Mouse (Mus musculus): ENCODE measurements around the gene Anapc15-ps. TPM values are rescaled to one million over a fixed set of nuclear protein-coding genes. Genes with fewer than 3 reads are reported as not detected.

The Anapc15-ps gene
- polyA plus RNA-seq, 1 experiment from 2014 or later: not detected

- Histone ChIP-seq H3K27me3 (replicated peaks) (no peaks in the 10 kb centered on the region), H3K36me3 (no peaks in the 10 kb centered on the region), H3K9me3 (no peaks in the 10 kb centered on the region), H3K4me3 (no peak overlapping the region), H3K4me1 (peaks cover 3% of the 10 kb centered on the region; the same call in 1 of the 2 replicates), H3K27ac (replicated peaks) (no peak overlapping the region), H3K9ac (no peak overlapping the region), H3K4me2 (no peak overlapping the region; the same call in 1 of the 2 replicates)
- no peak for ATAC-seq (ENCODE audit: extremely low read depth, insufficient number of reproducible peaks, low FRiP score, low TSS enrichment)
- 28% methylated on average over 11 of the region's 11 CpGs for WGBS
Observed at GRCm38 (mm10) chr10:95665426-95665990, 7.7 kb downstream of the Anapc15-ps start.

GRCm38 (mm10) chr10:95664613-95665012 is 8.6 kb downstream of the Anapc15-ps start:
- no peaks in the 10 kb centered on the region for H3K36me3 ChIP-seq
- no peak overlapping the region for H3K9ac ChIP-seq
- no peaks in the 10 kb centered on the region for H3K9me3 ChIP-seq
- H3K4me2 ChIP-seq: no peak overlapping the region
- H3K4me1 ChIP-seq: peaks cover 8% of the 10 kb centered on the region
- no peak overlapping the region for H3K4me3 ChIP-seq
- no peak for ATAC-seq (ENCODE audit: extremely low read depth, insufficient number of reproducible peaks, low FRiP score, low TSS enrichment)
- H3K27me3 ChIP-seq (replicated peaks): no peaks in the 10 kb centered on the region
- H3K27ac ChIP-seq (replicated peaks): no peak overlapping the region
- 76% methylated on average over 3 of the region's 3 CpGs for WGBS

GRCm38 (mm10) chr10:95660356-95660755 is 12.9 kb downstream of the Anapc15-ps start:
- Histone ChIP-seq H3K9me3 (no peaks in the 10 kb centered on the region), H3K27me3 (replicated peaks) (no peaks in the 10 kb centered on the region), H3K27ac (replicated peaks) (no peak overlapping the region), H3K36me3 (no peaks in the 10 kb centered on the region), H3K4me1 (peaks cover 11% of the 10 kb centered on the region; the same call in 1 of the 2 replicates), H3K4me3 (no peak overlapping the region), H3K9ac (no peak overlapping the region), H3K4me2 (no peak overlapping the region)
- ATAC-seq (ENCODE audit: extremely low read depth, insufficient number of reproducible peaks, low FRiP score, low TSS enrichment): no peak
- WGBS: 55% methylated on average over 6 of the region's 6 CpGs

GRCm38 (mm10) chr10:95659471-95660150 is 13.6 kb downstream of the Anapc15-ps start:
- no peaks in the 10 kb centered on the region for H3K9me3 ChIP-seq
- H3K27ac ChIP-seq (replicated peaks): 0 out of 2 replicates have a peak overlapping the region, but pooled peaks have one; percentile 16

GRCm38 (mm10) chr10:95658836-95659343 is 14.4 kb downstream of the Anapc15-ps start:
- Histone ChIP-seq H3K4me2 (no peak overlapping the region), H3K27me3 (replicated peaks) (no peaks in the 10 kb centered on the region), H3K36me3 (no peaks in the 10 kb centered on the region), H3K9me3 (no peaks in the 10 kb centered on the region), H3K9ac (no peak overlapping the region), H3K4me1 (peaks cover 11% of the 10 kb centered on the region; the same call in 1 of the 2 replicates), H3K27ac (replicated peaks) (no peak overlapping the region), H3K4me3 (no peak overlapping the region)
- WGBS: 42% methylated on average over 6 of the region's 6 CpGs
- no peak for ATAC-seq (ENCODE audit: extremely low read depth, insufficient number of reproducible peaks, low FRiP score, low TSS enrichment)

More at GRCm38 (mm10) chr10:95659471-95660150, 13.6 kb downstream of the Anapc15-ps start:
- peaks cover 11% of the 10 kb centered on the region; the same call in 1 of the 2 replicates for H3K4me1 ChIP-seq
- H3K4me3 ChIP-seq: no peak overlapping the region
- no peak overlapping the region for H3K9ac ChIP-seq
- no peaks in the 10 kb centered on the region for H3K36me3 ChIP-seq
- H3K27me3 ChIP-seq (replicated peaks): no peaks in the 10 kb centered on the region
- H3K4me2 ChIP-seq: no peak overlapping the region
- WGBS: 64% methylated on average over 8 of the region's 8 CpGs
- no peak for ATAC-seq (ENCODE audit: extremely low read depth, insufficient number of reproducible peaks, low FRiP score, low TSS enrichment)

- H3K36me3 ChIP-seq: no peaks in the 10 kb centered on the region
- no peak overlapping the region for H3K9ac ChIP-seq
- H3K9me3 ChIP-seq: no peaks in the 10 kb centered on the region
- H3K4me2 ChIP-seq: no peak overlapping the region
- H3K27ac ChIP-seq (replicated peaks): no peak overlapping the region
- 80% methylated on average over 10 of the region's 10 CpGs for WGBS
- no peaks in the 10 kb centered on the region for H3K27me3 ChIP-seq (replicated peaks)
- H3K4me1 ChIP-seq: peaks cover 11% of the 10 kb centered on the region; the same call in 1 of the 2 replicates
- no peak for ATAC-seq (ENCODE audit: extremely low read depth, insufficient number of reproducible peaks, low FRiP score, low TSS enrichment)
- H3K4me3 ChIP-seq: no peak overlapping the region
Observed at GRCm38 (mm10) chr10:95656236-95657225, 16.7 kb downstream of the Anapc15-ps start.

- no peak overlapping the region for H3K4me3 ChIP-seq
- no peak for ATAC-seq (ENCODE audit: extremely low read depth, insufficient number of reproducible peaks, low FRiP score, low TSS enrichment)
- H3K9ac ChIP-seq: no peak overlapping the region
- H3K36me3 ChIP-seq: no peaks in the 10 kb centered on the region
- H3K4me1 ChIP-seq: peaks cover 4% of the 10 kb centered on the region
- no peak overlapping the region for H3K27ac ChIP-seq (replicated peaks)
- H3K9me3 ChIP-seq: no peaks in the 10 kb centered on the region
- H3K27me3 ChIP-seq (replicated peaks): no peaks in the 10 kb centered on the region
- WGBS: 83% methylated on average over 5 of the region's 5 CpGs
- no peak overlapping the region for H3K4me2 ChIP-seq
Observed at GRCm38 (mm10) chr10:95652131-95652530, 21.1 kb downstream of the Anapc15-ps start.

GRCm38 (mm10) chr10:95648326-95648888 is 24.8 kb downstream of the Anapc15-ps start:
- no peaks in the 10 kb centered on the region for H3K27me3 ChIP-seq (replicated peaks)
- H3K9me3 ChIP-seq: no peaks in the 10 kb centered on the region
- no peak overlapping the region for H3K4me2 ChIP-seq
- H3K4me1 ChIP-seq: peaks cover 16% of the 10 kb centered on the region
- H3K27ac ChIP-seq (replicated peaks): no peak overlapping the region
- no peaks in the 10 kb centered on the region for H3K36me3 ChIP-seq
- H3K4me3 ChIP-seq: no peak overlapping the region
- 91% methylated on average over 11 of the region's 11 CpGs for WGBS
- no peak for ATAC-seq (ENCODE audit: extremely low read depth, insufficient number of reproducible peaks, low FRiP score, low TSS enrichment)
- H3K9ac ChIP-seq: no peak overlapping the region

- 28% methylated on average over 9 of the region's 9 CpGs for WGBS
- peaks cover 16% of the 10 kb centered on the region for H3K4me1 ChIP-seq
- no peak overlapping the region for H3K27ac ChIP-seq (replicated peaks)
- H3K9me3 ChIP-seq: no peaks in the 10 kb centered on the region
- peak overlapping the region; percentile 9; the same call in 1 of the 2 replicates for H3K4me2 ChIP-seq
- H3K4me3 ChIP-seq: no peak overlapping the region
- H3K27me3 ChIP-seq (replicated peaks): no peaks in the 10 kb centered on the region
- H3K9ac ChIP-seq: no peak overlapping the region
- no peaks in the 10 kb centered on the region for H3K36me3 ChIP-seq
- ATAC-seq (ENCODE audit: extremely low read depth, insufficient number of reproducible peaks, low FRiP score, low TSS enrichment): no peak
Observed at GRCm38 (mm10) chr10:95647128-95647527, 26.1 kb downstream of the Anapc15-ps start.

- no peak overlapping the region for H3K27ac ChIP-seq (replicated peaks)
- H3K27me3 ChIP-seq (replicated peaks): no peaks in the 10 kb centered on the region
- ATAC-seq (ENCODE audit: extremely low read depth, insufficient number of reproducible peaks, low FRiP score, low TSS enrichment): no peak
- H3K4me1 ChIP-seq: peaks cover 16% of the 10 kb centered on the region
- H3K9me3 ChIP-seq: no peaks in the 10 kb centered on the region
- no peak overlapping the region for H3K9ac ChIP-seq
- H3K36me3 ChIP-seq: no peaks in the 10 kb centered on the region
- H3K4me2 ChIP-seq: no peak overlapping the region
- 90% methylated on average over 10 of the region's 10 CpGs for WGBS
- H3K4me3 ChIP-seq: no peak overlapping the region
Observed at GRCm38 (mm10) chr10:95646576-95646975, 26.7 kb downstream of the Anapc15-ps start.

Measured in heart, embryonic 13.5 days (tissue).